Mouse (Mus musculus) kidney, adult 2 months (tissue): ENCODE results near the gene Sorbs1. TPM values are rescaled to one million over a fixed set of nuclear protein-coding genes. Genes with fewer than 3 reads are reported as not detected.

Experiments
- DNase-seq: peaks from one replicate; pipeline ENCODE4 v3.0.0; 2021
- H3K27ac ChIP-seq: fragments of 200-500 bp; 2 replicates; pipeline ENCODE4 v1.5.1; 2012; ENCODE audit warnings: low read depth, low read length, control low read depth, inconsistent platforms; ENCODE audit not compliant: insufficient read depth
- H3K27me3 ChIP-seq: fragments of 200-500 bp; replicated peaks from 2 replicates; pipeline ENCODE4 v1.6.1; 2012; ENCODE audit warnings: mild to moderate bottlenecking, moderate library complexity, low read length, inconsistent platforms; ENCODE audit not compliant: control insufficient read depth, insufficient read depth
- H3K36me3 ChIP-seq: fragments of 200-500 bp; 2 replicates; pipeline ENCODE4 v1.6.1; 2012; ENCODE audit warnings: mild to moderate bottlenecking, moderate library complexity, low read length, inconsistent platforms; ENCODE audit not compliant: control insufficient read depth, insufficient read depth
- H3K4me1 ChIP-seq: fragments of 200-500 bp; 2 replicates; pipeline ENCODE4 v1.6.1; 2011; ENCODE audit warnings: low read length; ENCODE audit not compliant: control insufficient read depth, insufficient read depth
- H3K4me3 ChIP-seq: fragments of 200-500 bp; 2 replicates; pipeline ENCODE4 v1.5.1; 2011; ENCODE audit warnings: mild to moderate bottlenecking, low read depth, low read length, control low read depth; ENCODE audit not compliant: insufficient read depth
- CTCF ChIP-seq: fragments of 200-500 bp; conservative IDR thresholded peaks from 2 replicates; pipeline ENCODE4 v1.5.1; 2011; ENCODE audit warnings: low read depth, mild to moderate bottlenecking, control low read depth, low read length, moderate library complexity, mixed read lengths; ENCODE audit not compliant: insufficient read depth, insufficient read length
- POLR2A ChIP-seq: fragments of 200-500 bp; IDR thresholded peaks from one replicate; pipeline ENCODE4 v1.6.1; 2011; ENCODE audit warnings: low read depth, low read length, control low read depth
- WGBS: fragments of 180-500 bp; shearing (Covaris S2); methylation state at CpG from one replicate; pipeline ENCODE4 v1.1.7; 2018; 5-methylcytosine and 5-hydroxymethylcytosine counted together
- polyA plus RNA-seq: library from polyadenylated mRNA; depleted of rRNA; stranded (reverse); fragments of >200 nt; gene quantifications from 2 replicates; pipeline ENCODE4 v1.2.3, GENCODE M21; 2012

Sorbs1 gene
- polyA plus RNA-seq, 1 experiment, result 52.5 TPM

GRCm38 (mm10) chr19:40409500-40410035 lies 104.0 kb downstream of the Sorbs1 start:
- DNase-seq, result no peak
- Histone ChIP-seq H3K4me1 (peaks cover 50% of the 10 kb centered on the region), H3K27me3 (no peaks in the 10 kb centered on the region), H3K36me3 (no peaks in the 10 kb centered on the region), H3K4me3 (no peak overlapping the region), H3K27ac (peak overlapping the region; percentile 63; the same call in 1 of the 2 replicates)
- whole genome bisulfite sequencing, result 84% methylated on average over 11 of the region's 11 CpGs
- TF ChIP-seq CTCF (no peak), POLR2A (no peak)

GRCm38 (mm10) chr19:40407186-40407585 lies 106.4 kb downstream of the Sorbs1 start:
- TF ChIP-seq CTCF, result no peak
- no peak for TF ChIP-seq POLR2A
- 51% methylated on average over 2 of the region's 2 CpGs for WGBS
- H3K27me3 ChIP-seq, result no peaks in the 10 kb centered on the region
- H3K4me1 ChIP-seq, result peaks cover 44% of the 10 kb centered on the region
- H3K4me3 ChIP-seq, result no peak overlapping the region
- H3K27ac ChIP-seq, result peak overlapping the region; percentile 65
- H3K36me3 ChIP-seq, result no peaks in the 10 kb centered on the region
- DNase-seq, result peak; percentile 66

GRCm38 (mm10) chr19:40406661-40407060 lies 106.9 kb downstream of the Sorbs1 start:
- H3K4me1 ChIP-seq, result peaks cover 47% of the 10 kb centered on the region
- no peaks in the 10 kb centered on the region for H3K36me3 ChIP-seq
- peak overlapping the region; percentile 65 for H3K27ac ChIP-seq
- peak; percentile 76 for DNase-seq
- no peak overlapping the region for H3K4me3 ChIP-seq
- no peak for TF ChIP-seq CTCF
- TF ChIP-seq POLR2A, result no peak
- WGBS, result 67% methylated on average over 8 of the region's 8 CpGs
- H3K27me3 ChIP-seq, result no peaks in the 10 kb centered on the region

DNA sequence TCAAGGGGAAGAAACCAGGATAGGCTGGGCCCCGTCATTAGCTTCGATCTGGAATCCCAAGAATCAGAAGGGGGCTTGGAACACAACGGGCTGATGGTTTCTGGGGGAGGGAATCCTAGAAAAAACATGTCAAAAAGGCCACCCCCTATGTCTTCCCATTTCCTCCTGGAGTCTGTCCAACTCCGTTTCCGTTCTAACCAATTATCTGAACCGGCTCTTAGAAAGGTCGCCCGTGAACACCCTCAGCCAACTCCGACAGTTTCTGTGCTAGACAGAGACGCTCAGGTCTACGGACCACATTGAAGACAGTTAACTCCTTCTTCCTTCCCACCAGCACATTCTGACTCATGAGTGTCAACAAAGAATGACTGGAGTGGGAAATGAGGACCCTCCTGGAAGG lies 107.8 kb downstream of the Sorbs1 start:
- peak overlapping the region; percentile 87 for H3K27ac ChIP-seq
- 26% methylated on average over 11 of the region's 11 CpGs for WGBS
- peaks cover 55% of the 10 kb centered on the region for H3K4me1 ChIP-seq
- H3K4me3 ChIP-seq, result peak overlapping the region; percentile 17; the same call in 1 of the 2 replicates
- no peaks in the 10 kb centered on the region for H3K36me3 ChIP-seq
- TF ChIP-seq POLR2A (no peak), CTCF (no peak)
- H3K27me3 ChIP-seq, result no peaks in the 10 kb centered on the region
- peak; percentile 82 for DNase-seq

- Histone ChIP-seq H3K4me3 (no peak overlapping the region), H3K4me1 (peaks cover 53% of the 10 kb centered on the region), H3K27ac (peak overlapping the region; percentile 87), H3K27me3 (no peaks in the 10 kb centered on the region), H3K36me3 (no peaks in the 10 kb centered on the region)
- TF ChIP-seq CTCF (0 out of 2 replicates have a peak, but pooled peaks have one; percentile 8), POLR2A (no peak)
- 53% methylated on average over 2 of the region's 2 CpGs for WGBS
- DNase-seq, result peak; percentile 57
Measured at GRCm38 (mm10) chr19:40404582-40404981, 109.0 kb downstream of the Sorbs1 start.

GRCm38 (mm10) chr19:40403999-40404398 lies 109.6 kb downstream of the Sorbs1 start:
- peak; percentile 77 for DNase-seq
- Histone ChIP-seq H3K4me3 (no peak overlapping the region), H3K36me3 (no peaks in the 10 kb centered on the region), H3K27me3 (no peaks in the 10 kb centered on the region), H3K4me1 (peaks cover 50% of the 10 kb centered on the region), H3K27ac (peak overlapping the region; percentile 58)
- no peak for TF ChIP-seq POLR2A
- TF ChIP-seq CTCF, result no peak
- 48% methylated on average over 4 of the region's 4 CpGs for WGBS

GRCm38 (mm10) chr19:40402155-40402963 lies 111.2 kb downstream of the Sorbs1 start:
- Histone ChIP-seq H3K4me1 (peaks cover 48% of the 10 kb centered on the region), H3K4me3 (no peak overlapping the region), H3K36me3 (no peaks in the 10 kb centered on the region), H3K27ac (peak overlapping the region; percentile 42), H3K27me3 (no peaks in the 10 kb centered on the region)
- 22% methylated on average over 15 of the region's 15 CpGs for WGBS
- TF ChIP-seq CTCF (no peak), POLR2A (no peak)
- DNase-seq, result peak; percentile 71
